Mouse (Mus musculus): Measurements from ENCODE around the gene Tnn.

GRCm38 (mm10) chr1:160195337-160195663 is 41.9 kb upstream of the Tnn start:
- TF ChIP-seq CTCF (IDR thresholded peaks at IDR 0.05; ENCODE audit: borderline replicate concordance, extremely low read depth, insufficient read depth, insufficient read length), result no peak
- TF ChIP-seq POLR2A (IDR thresholded peaks at IDR 0.05; ENCODE audit: borderline replicate concordance, extremely low read depth, insufficient read depth, insufficient read length, poor library complexity, severe bottlenecking), result no peak
